Mouse (Mus musculus): ENCODE data around the gene Lrrc8b.

DNA sequence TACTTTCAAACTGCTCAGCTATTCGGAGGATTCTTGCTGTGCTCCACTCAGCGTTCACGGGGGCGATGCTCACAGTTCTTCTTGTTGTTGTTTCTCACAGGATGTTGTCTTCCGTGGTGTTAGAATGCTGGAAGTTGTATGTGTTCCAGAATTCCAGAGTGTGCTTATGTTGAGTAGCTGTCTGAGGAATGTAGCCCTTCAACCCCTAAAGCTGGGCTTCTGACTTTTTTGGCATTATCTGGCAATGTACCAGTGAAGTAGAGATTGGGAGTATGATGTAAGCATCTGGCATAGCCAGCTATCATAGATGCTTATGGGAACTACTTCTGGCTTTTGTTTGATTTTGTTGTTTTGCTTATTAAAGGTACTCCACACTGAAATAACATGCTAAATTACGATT lies 115.0 kb downstream of the Lrrc8b start:
- no peak for TF ChIP-seq CTCF (IDR thresholded peaks at IDR 0.05; ENCODE audit: low read depth, low read length)
- no peak for TF ChIP-seq GATA1 (IDR thresholded peaks at IDR 0.05; ENCODE audit: borderline replicate concordance, low read length)
- TF ChIP-seq TAL1 (conservative IDR thresholded peaks at IDR 0.05; ENCODE audit: low read depth, low read length), result no peak

Measured in G1E (cell line).